Mouse (Mus musculus) spleen, postnatal 14 days (tissue): ENCODE data around the gene Hoxd1.

Source experiments
- DNase-seq, 2 experiments: peaks; one replicate each; pipeline ENCODE4 v3.0.0; 2021 to 2022; ENCODE audit warnings: low spot score in 2 of 2

Hoxd1 gene

DNA sequence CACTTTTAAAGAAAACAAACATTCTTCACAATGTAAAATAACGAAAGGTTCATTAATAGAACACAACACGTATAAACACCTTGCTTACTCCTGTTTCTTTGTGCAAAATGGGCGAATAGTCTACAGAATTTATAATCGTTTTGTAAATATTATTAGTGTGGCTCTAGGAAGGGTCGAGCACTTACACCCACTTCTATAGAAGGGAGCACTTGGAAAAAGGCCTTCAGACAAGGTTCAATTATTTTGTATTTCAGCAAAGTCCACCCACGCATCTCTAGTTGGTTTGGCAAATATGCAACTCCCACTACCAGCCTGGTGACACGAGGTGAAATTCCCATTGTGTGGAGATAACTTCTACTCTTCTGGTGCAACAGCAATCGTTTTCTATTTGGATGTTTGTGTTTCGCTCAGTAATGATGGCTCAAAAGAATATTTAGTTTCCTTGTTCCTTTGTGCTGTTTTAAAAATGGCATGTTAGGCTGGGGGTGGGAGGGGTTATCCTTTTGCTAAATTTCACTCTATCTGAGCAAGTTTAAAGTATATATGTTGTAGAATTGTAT is 14.3 kb upstream of the Hoxd1 start:
- no peak for DNase-seq

DNA sequence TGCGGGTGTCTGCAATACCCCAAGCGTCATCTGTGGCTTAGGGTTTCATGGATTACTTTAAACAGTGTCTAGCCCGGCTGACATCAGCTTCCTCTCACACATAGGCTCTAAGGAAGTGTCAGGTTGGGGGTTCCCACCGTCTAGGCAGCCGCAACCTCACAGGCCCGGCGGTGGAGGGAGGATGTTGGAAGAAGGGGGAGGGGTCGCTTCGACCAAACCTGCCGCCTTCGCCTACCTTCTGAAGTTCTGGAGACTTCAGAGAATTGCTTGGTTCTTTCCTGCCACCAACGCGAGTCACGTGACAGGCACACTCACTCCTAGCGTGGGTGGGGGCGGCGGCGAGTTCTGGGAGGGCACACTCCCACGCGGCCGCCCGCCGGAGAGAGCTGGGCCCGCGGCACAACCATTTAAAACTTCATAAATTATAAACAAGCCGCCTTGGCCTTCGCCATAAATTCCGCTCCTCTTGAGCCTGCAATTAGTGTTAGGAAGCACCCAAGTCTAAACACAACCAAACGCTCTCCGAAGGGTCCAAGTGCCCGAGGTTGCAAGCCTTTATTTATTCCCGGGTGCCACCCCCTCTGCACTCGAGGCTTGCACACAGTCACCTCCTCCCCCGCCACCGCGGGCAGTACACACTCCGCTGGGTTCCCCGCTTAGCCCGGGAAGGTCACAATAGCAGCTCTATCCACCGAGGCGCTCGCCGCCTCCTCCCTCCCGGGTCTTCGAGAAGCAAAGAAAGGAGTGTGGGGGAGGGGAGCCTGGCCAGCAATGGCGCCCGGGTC is 13.3 kb upstream of the Hoxd1 start:
- DNase-seq: no peak

DNA sequence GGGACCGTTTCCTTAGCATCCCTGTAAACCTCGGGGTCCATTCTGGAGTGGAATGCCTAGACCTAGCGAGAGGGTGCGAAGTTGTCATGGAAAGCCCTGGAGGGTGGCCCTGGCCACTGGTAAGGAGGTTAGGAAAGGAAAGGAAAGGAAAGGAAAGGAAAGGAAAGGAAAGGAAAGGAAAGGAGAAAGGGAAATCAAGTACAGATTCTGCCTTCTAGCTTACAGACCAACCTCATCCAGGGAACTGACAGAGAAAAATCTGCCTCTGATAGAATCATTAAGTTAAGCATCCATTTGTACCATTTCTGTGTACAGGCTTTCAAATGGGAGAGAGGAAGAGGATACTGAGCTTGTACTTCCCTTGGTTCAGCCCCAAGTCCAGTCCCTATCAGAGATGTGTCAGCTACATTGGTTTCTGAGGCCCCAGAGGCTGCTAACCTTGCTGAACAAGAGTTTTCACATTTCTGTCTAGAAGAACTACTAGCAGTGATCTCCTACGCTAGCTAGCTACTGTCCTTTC is 12.0 kb upstream of the Hoxd1 start:
- no peak for DNase-seq

- DNase-seq: no peak
Observed at GRCm38 (mm10) chr2:74751861-74752260, 10.9 kb upstream of the Hoxd1 start.

DNA sequence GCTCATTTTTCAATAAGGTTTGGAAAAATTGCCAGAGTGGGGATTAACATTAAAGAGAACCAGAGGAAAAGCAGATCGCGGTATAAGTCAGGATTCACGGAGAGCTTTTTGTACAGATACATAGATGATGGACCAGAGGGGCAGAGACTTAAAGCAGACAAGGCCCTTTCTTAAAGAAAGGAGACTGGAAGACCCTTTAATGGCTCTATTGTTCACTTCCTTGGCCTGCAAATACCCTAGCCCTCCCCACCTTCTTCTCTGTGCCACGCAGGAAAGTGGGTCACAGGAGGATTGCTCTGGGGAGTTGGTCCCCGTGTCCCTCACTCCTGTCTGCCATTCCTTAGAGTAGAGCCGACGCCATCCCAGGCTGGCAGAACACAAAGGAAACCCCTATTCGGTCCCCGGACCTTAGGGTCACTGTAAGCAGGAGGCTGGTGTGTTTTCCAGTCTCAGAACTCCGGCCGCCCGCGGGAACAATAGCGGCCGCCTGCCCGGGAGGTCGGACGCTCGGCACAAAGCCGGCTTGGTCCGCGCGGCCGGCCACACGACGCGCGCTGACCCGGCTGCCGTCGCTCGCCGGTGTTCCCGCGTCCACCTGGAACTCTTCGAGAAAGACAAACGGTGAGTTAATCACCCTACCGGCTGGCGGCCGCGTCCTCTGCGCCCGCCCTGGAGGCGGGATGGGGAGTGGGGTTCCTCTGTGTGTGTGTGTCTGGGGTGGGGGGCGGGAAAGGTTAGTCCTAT is 10.2 kb upstream of the Hoxd1 start:
- no peak for DNase-seq

GRCm38 (mm10) chr2:74753175-74753523 is 9.6 kb upstream of the Hoxd1 start:
- DNase-seq: no peak

- no peak for DNase-seq
Observed at GRCm38 (mm10) chr2:74753711-74754110, 9.1 kb upstream of the Hoxd1 start.

DNA sequence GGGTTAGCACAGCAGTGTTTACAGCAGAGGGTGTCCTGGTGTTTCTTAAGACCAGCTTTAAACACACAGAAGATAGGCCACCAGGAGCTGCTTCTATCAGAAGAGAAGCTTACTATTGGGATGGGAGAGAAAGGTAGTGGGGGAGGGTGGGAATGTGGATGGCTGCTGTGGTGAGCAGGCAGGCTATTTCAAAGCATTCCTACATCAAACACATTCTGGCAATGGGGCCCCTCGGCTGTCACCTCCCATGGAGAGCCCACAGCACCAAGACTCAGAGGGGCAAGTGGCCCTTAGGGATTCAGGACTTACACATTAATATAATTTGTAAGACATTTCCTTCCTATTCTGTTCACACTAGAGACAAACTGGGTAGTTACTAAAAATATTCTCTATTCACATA is 2.6 kb upstream of the Hoxd1 start:
- DNase-seq: no peak

GRCm38 (mm10) chr2:74761941-74762340 is 839 bp upstream of the Hoxd1 start:
- DNase-seq: no peak

DNA sequence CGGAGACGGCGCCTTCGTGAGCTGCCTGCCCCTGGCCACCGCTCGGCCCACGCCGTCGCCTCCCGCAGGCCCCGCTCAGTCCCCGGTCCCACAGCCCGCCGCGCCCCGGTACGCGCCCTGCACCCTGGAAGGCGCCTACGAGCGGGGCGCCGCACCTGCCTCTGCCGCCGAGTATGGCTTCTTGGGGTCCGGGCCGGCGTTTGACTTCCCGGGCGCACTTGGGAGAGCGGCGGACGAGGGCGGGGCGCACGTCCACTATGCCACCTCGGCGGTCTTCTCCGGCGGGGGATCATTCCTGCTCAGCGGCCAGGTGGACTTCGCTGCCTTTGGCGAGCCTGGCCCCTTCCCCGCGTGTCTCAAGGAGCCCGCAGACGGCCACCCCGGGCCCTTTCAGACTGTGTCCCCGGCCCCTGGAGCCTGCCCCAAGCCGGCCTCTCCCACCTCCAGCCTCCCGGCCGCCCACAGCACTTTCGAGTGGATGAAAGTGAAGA is 510 bp downstream of the Hoxd1 start:
- DNase-seq: no peak

DNA sequence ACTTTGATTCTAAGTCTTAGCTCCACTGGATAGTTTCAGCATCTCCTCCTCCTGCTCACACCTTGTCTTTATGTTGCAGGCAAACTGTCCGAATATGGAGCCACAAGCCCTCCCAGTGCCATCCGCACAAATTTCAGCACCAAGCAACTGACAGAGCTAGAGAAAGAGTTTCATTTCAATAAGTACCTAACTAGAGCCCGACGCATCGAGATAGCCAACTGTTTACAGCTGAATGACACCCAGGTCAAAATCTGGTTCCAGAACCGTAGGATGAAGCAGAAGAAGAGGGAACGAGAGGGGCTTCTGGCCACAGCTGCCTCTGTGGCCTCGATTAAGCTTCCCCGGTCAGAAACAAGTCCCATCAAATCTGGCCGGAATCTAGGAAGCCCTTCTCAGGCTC is 1.2 kb downstream of the Hoxd1 start:
- DNase-seq: no peak

DNA sequence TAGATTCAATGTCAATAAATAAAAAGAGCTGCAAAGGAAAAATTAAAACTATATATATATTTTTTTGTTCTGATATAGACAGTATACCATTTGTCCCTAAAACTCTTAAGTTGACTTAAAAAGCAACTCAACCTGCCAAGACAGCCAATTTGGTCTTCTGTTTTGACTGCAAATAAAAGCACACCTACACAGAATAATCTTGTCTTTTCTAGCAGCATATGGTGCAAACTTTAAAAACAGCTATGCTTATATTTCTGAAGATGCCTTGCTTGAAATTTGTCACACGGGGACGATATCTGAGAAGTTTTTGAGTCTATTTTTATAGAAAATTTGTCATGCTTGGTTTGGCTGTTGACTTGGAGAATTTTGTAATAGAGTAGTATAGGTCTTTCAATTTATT is 11.6 kb downstream of the Hoxd1 start:
- no peak for DNase-seq

DNA sequence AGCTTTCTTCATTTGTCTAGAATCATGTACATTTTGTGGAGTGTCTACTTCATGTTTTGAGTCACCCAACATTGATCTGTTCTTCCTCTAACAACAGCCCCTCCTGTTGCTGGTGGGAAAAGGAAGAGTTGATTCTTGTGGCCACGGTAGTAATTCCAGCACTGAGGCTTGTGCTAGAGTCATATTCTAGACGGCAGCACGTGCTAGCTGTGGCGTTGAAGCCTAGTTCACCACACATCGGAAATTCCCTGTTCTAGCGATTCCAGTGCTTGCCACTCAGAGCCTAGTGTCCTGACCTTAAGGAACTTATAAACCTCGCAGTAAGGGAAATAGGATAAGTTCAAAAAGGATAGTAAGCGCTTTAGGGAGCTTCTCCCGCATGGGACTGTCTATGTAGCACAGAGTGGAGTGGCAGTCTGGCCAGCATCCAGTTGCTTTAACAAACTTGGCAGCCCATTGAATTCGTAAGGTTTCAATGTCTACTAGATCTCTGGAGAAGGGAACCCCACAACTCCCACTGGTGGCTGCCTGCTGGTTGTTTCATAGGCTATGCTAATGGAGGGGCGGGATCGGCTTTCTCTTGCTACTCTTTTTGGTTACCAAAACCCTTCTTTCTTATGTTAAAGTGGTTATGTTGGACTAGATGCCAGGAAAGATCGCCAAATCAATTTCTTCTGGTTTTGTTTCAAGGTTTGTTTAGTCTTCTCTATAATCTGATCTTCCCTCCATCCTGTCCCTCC is 14.9 kb downstream of the Hoxd1 start:
- DNase-seq: no peak

DNA sequence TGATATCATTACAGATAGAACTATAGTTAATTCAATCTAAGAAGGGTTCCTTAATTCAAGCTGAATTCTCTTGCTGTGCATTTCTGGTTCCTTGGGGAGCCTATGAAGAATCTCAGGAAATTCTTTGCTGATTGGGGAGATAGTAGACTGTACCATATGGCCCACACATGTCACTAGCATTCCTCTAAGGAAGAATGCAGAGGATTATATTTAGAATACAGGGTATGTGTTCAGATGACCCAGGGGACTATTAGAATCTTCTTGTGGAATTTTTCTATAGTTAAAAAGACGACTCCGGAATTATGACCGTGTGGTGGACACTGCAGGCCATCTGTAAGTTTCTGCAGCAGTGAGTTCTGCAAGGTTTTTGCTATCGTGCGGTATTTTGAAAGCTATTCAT is 18.6 kb downstream of the Hoxd1 start:
- no peak for DNase-seq

DNA sequence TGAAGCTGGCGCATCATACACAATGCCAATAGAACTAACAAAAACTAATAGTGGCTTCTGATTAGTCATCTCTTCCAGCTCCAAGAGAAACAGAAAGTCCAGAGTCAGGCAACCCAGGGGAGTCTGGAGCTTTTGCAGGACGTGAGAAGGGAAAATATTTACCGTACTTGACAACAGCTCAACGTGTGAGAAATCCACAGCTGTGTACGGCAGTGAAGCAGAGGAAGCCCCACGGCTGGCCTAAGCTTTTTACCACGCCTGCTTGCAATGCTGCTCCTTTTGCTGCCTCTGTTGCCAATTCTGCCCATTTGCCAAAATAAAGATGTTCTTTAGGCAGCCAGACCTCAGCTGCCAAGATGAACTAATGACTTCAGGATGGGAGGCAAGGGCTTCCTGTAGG is 32.8 kb downstream of the Hoxd1 start:
- DNase-seq: no peak

GRCm38 (mm10) chr2:74808431-74808830 is 45.7 kb downstream of the Hoxd1 start:
- no peak for DNase-seq
